Mouse (Mus musculus) small intestine, adult 2 months (tissue): ENCODE results near the gene Kpna7.

Experiments used
- CTCF ChIP-seq: fragments of 200-500 bp; IDR thresholded peaks from 2 replicates; pipeline ENCODE4 v1.5.1; 2012; ENCODE audit warnings: low read depth, mild to moderate bottlenecking, control low read depth, inconsistent platforms, low read length, moderate library complexity, mixed read lengths; ENCODE audit not compliant: insufficient replicate concordance, insufficient read length; ENCODE audit errors: extremely low read depth
- POLR2A ChIP-seq: fragments of 200-500 bp; IDR thresholded peaks from 2 replicates; pipeline ENCODE4 v1.6.1; 2012; ENCODE audit warnings: low read depth, mild to moderate bottlenecking, control low read depth, inconsistent platforms, low read length, moderate library complexity

GRCm38 (mm10) chr5:145129124-145129523 lies 45.3 kb upstream of the Kpna7 start:
- TF ChIP-seq CTCF, result no peak
- TF ChIP-seq POLR2A, result no peak
